Mouse (Mus musculus) intestine, embryonic 16.5 days (tissue): Measurements from ENCODE around the gene 5330417H12Rik. TPM values are rescaled to one million over a fixed set of nuclear protein-coding genes. Genes with fewer than 3 reads are reported as not detected.

Experiments used
- ATAC-seq: fragments of 200-750 bp; cut with Nextera tagmentation; 2 replicates; pipeline ENCODE4 v1.8.0; 2017; ENCODE audit warnings: moderate TSS enrichment, moderate library complexity
- H3K27ac ChIP-seq: fragments of 300-500 bp; sonication (generic); 2 replicates; pipeline ENCODE4 v1.5.1; 2014; ENCODE audit warnings: mild to moderate bottlenecking, low read length
- H3K27me3 ChIP-seq: fragments of 300-500 bp; sonication (generic); replicated peaks from 2 replicates; pipeline ENCODE4 v1.6.1; 2014; ENCODE audit warnings: low read length, control low read depth, mixed read lengths; ENCODE audit not compliant: control insufficient read depth, insufficient read depth
- H3K36me3 ChIP-seq: fragments of 300-500 bp; sonication (generic); 2 replicates; pipeline ENCODE4 v1.6.1; 2014; ENCODE audit warnings: low read length, control low read depth; ENCODE audit not compliant: control insufficient read depth, insufficient read depth
- H3K4me1 ChIP-seq: fragments of 300-500 bp; sonication (generic); 2 replicates; pipeline ENCODE4 v1.6.1; 2014; ENCODE audit warnings: low read length, control low read depth, mixed read lengths; ENCODE audit not compliant: control insufficient read depth, insufficient read depth
- H3K4me2 ChIP-seq: fragments of 300-500 bp; sonication (generic); 2 replicates; pipeline ENCODE4 v1.6.1; 2014; ENCODE audit warnings: low read depth, low read length, control low read depth
- H3K4me3 ChIP-seq: fragments of 300-500 bp; sonication (generic); 2 replicates; pipeline ENCODE4 v1.5.1; 2014; ENCODE audit warnings: mild to moderate bottlenecking, low read length
- H3K9ac ChIP-seq: fragments of 300-500 bp; sonication (generic); 2 replicates; pipeline ENCODE4 v1.6.1; 2014; ENCODE audit warnings: low read depth, low read length
- H3K9me3 ChIP-seq: fragments of 300-500 bp; sonication (generic); 2 replicates; pipeline ENCODE4 v1.6.1; 2016; ENCODE audit warnings: low read length, control low read depth; ENCODE audit not compliant: control insufficient read depth
- WGBS: fragments of 180-500 bp; shearing (Covaris S2); extraction: QIAGEN DNeasy Blood & Tissue Kit; methylation state at CpG from one replicate; pipeline ENCODE4 v1.1.7; 2014; 5-methylcytosine and 5-hydroxymethylcytosine counted together
- polyA plus RNA-seq: library from polyadenylated mRNA; unstranded; fragments of >200 nt; fragmentation: Nextera tagmentation; extraction: Ambion mirVana; gene quantifications from 2 replicates; pipeline ENCODE4 v1.2.1, GENCODE M21; 2015

5330417H12Rik gene
- polyA plus RNA-seq, 1 experiment from 2014 or later: not detected

DNA sequence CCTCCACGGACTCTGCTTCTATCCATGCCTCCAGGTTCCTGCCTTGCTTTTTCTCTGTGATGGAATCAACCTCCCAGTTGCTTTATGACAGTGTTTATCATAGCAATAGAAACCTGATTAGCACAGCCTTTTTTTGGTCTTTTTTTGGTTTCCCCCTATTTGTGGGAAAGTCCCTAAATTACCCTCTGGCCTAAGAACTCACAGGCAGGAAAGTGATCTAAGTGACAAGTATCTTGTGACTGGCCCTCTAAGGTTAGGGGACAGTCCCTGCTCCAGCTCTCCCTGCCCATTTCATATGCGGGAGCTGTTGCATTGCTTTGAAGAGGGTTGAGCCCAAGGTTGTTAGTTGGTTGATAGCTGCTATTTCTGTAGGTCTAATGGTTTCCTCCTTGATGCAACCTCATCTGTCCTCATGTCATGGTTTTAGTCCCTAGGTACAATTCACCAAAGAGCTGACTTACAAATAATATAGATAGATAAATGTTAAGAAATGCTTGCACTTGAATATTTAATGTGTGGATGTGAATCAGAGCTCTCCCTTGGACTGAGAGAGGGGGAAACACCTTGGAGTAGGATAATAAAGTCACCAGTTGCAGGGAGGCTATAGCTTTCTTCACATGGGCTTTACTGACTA, 15.2 kb downstream of the 5330417H12Rik start:
- no peak for ATAC-seq
- 91% methylated on average over 2 of the region's 2 CpGs for WGBS
- no peaks in the 10 kb centered on the region for H3K27me3 ChIP-seq

DNA sequence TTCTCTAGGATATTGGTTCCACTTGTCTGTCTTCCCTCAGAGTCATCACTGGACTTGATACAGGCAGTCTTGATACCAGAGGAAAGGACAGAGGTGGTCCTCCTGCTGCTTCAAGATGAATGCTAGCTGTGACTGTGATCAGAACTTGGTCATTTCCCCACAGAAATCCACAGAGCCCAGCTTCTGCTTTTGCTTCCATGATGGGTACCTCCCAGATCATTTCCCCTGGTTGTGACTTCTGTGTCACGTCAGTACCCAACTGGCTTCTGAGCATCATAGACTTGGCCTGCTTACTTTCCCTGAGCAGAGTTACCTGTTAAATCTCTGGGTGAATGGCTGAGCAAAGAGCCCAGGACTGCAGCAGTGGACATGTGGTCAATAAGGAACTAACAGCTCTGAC, 17.2 kb downstream of the 5330417H12Rik start:
- 88% methylated on average over 1 of the region's 1 CpGs for WGBS
- H3K27me3 ChIP-seq: no peaks in the 10 kb centered on the region
- no peak overlapping the region for H3K9ac ChIP-seq
- no peak overlapping the region for H3K4me3 ChIP-seq
- H3K4me1 ChIP-seq: no peaks in the 10 kb centered on the region
- no peaks in the 10 kb centered on the region for H3K36me3 ChIP-seq
- no peak overlapping the region for H3K27ac ChIP-seq
- ATAC-seq: no peak
- H3K4me2 ChIP-seq: no peak overlapping the region
- H3K9me3 ChIP-seq: no peaks in the 10 kb centered on the region

More for the DNA sequence above, 15.2 kb downstream of the 5330417H12Rik start:
- no peaks in the 10 kb centered on the region for H3K9me3 ChIP-seq
- no peak overlapping the region for H3K4me3 ChIP-seq
- no peaks in the 10 kb centered on the region for H3K36me3 ChIP-seq
- no peak overlapping the region for H3K27ac ChIP-seq
- H3K9ac ChIP-seq: no peak overlapping the region
- no peaks in the 10 kb centered on the region for H3K4me1 ChIP-seq
- no peak overlapping the region for H3K4me2 ChIP-seq

DNA sequence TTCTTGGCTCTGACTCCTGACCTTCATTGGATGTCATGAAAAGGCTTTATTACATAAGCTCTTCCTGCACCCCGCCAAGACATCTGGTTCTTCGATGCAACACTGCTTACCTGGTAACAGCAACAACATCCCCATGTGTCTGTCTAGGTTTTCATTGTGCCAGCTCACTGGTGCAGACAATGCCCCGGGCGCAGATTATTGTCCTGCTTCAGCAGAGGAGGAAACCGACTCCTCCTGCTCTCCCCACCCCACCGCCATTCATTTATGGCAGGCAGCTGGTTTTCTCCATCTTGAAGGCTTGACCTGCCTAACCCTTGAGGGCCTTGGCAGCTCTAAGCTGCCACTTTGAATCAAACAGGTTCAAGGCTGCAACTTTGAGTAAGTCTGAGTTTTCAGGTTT, 22.0 kb downstream of the 5330417H12Rik start:
- Histone ChIP-seq H3K9me3 (no peaks in the 10 kb centered on the region), H3K27ac (no peak overlapping the region), H3K9ac (no peak overlapping the region), H3K4me2 (no peak overlapping the region), H3K36me3 (no peaks in the 10 kb centered on the region), H3K27me3 (no peaks in the 10 kb centered on the region), H3K4me1 (no peaks in the 10 kb centered on the region), H3K4me3 (no peak overlapping the region)
- ATAC-seq: no peak
- 75% methylated on average over 6 of the region's 6 CpGs for WGBS

- Histone ChIP-seq H3K27me3 (no peaks in the 10 kb centered on the region), H3K4me2 (no peak overlapping the region), H3K9ac (no peak overlapping the region), H3K27ac (no peak overlapping the region), H3K36me3 (no peaks in the 10 kb centered on the region), H3K4me1 (no peaks in the 10 kb centered on the region), H3K4me3 (no peak overlapping the region), H3K9me3 (no peaks in the 10 kb centered on the region)
- ATAC-seq: no peak
- WGBS: 84% methylated on average over 4 of the region's 4 CpGs
Measured at GRCm38 (mm10) chr7:107602505-107602904, 22.5 kb downstream of the 5330417H12Rik start.

DNA sequence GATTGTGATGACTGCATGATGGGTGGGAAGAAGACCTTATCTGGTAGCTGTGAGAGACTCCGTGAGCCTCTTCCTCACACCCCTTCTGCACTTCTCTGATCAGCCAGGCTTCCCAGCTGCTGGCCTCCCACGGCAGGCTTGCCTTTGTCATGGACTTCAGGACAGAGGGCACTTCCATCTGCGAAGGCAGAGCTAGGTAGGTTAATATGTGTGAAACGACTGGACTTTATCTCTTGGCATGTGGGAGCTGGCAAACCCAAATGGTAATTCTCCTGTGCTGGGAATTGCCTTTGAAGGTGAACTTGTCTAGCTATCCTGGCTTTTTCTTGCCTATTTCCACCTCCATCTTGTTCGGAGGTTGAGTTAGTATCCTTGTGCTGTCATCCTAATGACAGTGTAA, 24.3 kb downstream of the 5330417H12Rik start:
- 70% methylated on average over 5 of the region's 5 CpGs for WGBS
- H3K4me3 ChIP-seq: no peak overlapping the region
- no peaks in the 10 kb centered on the region for H3K9me3 ChIP-seq
- ATAC-seq: no peak
- H3K27me3 ChIP-seq: no peaks in the 10 kb centered on the region
- 0 out of 2 replicates have a peak, but pooled peaks cover 3% of the 10 kb centered on the region for H3K4me1 ChIP-seq
- H3K36me3 ChIP-seq: no peaks in the 10 kb centered on the region
- no peak overlapping the region for H3K9ac ChIP-seq
- no peak overlapping the region for H3K27ac ChIP-seq
- no peak overlapping the region for H3K4me2 ChIP-seq

- Histone ChIP-seq H3K4me1 (0 out of 2 replicates have a peak, but pooled peaks cover 6% of the 10 kb centered on the region), H3K9ac (no peak overlapping the region), H3K9me3 (no peaks in the 10 kb centered on the region), H3K4me2 (no peak overlapping the region), H3K27me3 (no peaks in the 10 kb centered on the region), H3K36me3 (no peaks in the 10 kb centered on the region), H3K27ac (no peak overlapping the region), H3K4me3 (no peak overlapping the region)
- 82% methylated on average over 3 of the region's 3 CpGs for WGBS
- no peak for ATAC-seq
Measured at GRCm38 (mm10) chr7:107597956-107598355, 27.0 kb downstream of the 5330417H12Rik start.

GRCm38 (mm10) chr7:107596753-107597152, 28.2 kb downstream of the 5330417H12Rik start:
- Histone ChIP-seq H3K4me1 (0 out of 2 replicates have a peak, but pooled peaks cover 6% of the 10 kb centered on the region), H3K9ac (no peak overlapping the region), H3K27ac (no peak overlapping the region), H3K9me3 (no peaks in the 10 kb centered on the region), H3K27me3 (no peaks in the 10 kb centered on the region), H3K4me2 (no peak overlapping the region), H3K4me3 (no peak overlapping the region), H3K36me3 (no peaks in the 10 kb centered on the region)
- ATAC-seq: no peak

DNA sequence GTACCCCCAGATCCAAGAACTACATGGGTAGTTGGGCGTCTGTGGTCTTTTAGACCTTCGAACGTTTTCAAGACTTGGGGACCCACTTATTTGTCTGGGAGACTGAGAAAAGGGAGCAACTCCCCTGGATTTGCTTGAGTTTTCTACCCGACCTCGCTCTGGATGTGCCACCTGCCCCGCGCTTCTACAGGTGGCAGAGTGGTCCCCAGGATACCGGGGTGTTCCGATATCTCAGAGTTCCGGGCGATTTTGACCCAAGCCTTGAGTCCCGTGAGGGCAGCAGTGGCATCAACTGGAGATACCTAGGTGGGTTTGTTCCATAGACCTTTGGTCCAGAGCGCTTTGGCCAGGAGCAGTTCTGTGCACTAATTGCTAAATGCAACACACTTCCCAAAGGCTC, 29.5 kb downstream of the 5330417H12Rik start:
- ATAC-seq: no peak
- Histone ChIP-seq H3K36me3 (no peaks in the 10 kb centered on the region), H3K4me3 (peak overlapping the region; percentile 65), H3K4me2 (peak overlapping the region; percentile 95), H3K27me3 (no peaks in the 10 kb centered on the region), H3K4me1 (0 out of 2 replicates have a peak, but pooled peaks cover 6% of the 10 kb centered on the region), H3K9ac (peak overlapping the region; percentile 69; the same call in 1 of the 2 replicates), H3K9me3 (no peaks in the 10 kb centered on the region), H3K27ac (no peak overlapping the region)
- WGBS: 13% methylated on average over 13 of the region's 13 CpGs

GRCm38 (mm10) chr7:107594857-107595402, 30.0 kb downstream of the 5330417H12Rik start, which contains the start of gene Ppfibp2:
Ppfibp2 (plus strand) TSS chr7:107595207.
- Histone ChIP-seq H3K27ac (peak within 1 kb of the TSS; percentile 82), H3K36me3 (no peaks in the 10 kb centered on the region), H3K9ac (peak within 1 kb of the TSS; percentile 69), H3K4me2 (peak within 1 kb of the TSS; percentile 95), H3K4me3 (peak within 1 kb of the TSS; percentile 65), H3K9me3 (no peaks in the 10 kb centered on the region), H3K4me1 (0 out of 2 replicates have a peak, but pooled peaks cover 6% of the 10 kb centered on the region), H3K27me3 (no peaks in the 10 kb centered on the region)
- ATAC-seq: peak; percentile 99
- WGBS: under 1% methylated on average over 18 of the region's 24 CpGs
